Mouse (Mus musculus) ovary, postnatal 10 days (tissue): ENCODE data around the gene Pnpla8.
A peak's percentile ranks its signal among the peaks of the same experiment; 100 is the strongest.
"Not testable (repeated sequence)": the region's sequence is repeated elsewhere in the genome, so short reads cannot be mapped to it uniquely, and the experiment has no call there.

Experiments
- DNase-seq: peaks from one replicate; pipeline ENCODE4 v3.0.0; 2022; ENCODE audit warnings: low spot score

The Pnpla8 gene

DNA sequence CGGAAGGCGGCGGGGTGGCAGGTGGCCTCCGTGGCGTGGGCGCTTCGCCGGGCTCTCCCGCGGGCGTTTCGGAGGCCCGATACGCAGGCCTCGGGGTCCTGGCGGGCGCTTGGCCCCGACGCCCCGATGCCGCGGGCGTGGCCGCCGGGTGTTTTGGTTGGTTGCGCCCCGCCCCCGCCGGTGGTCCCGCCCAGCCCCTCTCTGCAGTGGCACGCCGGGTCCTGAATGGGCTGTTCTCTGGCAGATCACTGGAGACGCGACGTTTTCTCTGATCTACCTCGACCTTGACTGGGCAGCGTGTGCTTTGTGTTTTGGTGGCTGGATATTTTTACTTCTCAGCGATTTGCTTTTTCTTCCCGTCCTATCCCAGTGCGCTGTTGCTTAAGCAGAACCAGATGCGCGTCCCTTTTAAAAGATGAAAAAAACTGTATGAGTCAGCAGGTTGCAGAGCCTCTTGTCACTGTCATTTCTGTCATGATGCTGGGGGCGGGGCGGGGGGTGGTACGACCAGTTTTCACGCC lies 48.2 kb downstream of the Pnpla8 start:
- no peak for DNase-seq

DNA sequence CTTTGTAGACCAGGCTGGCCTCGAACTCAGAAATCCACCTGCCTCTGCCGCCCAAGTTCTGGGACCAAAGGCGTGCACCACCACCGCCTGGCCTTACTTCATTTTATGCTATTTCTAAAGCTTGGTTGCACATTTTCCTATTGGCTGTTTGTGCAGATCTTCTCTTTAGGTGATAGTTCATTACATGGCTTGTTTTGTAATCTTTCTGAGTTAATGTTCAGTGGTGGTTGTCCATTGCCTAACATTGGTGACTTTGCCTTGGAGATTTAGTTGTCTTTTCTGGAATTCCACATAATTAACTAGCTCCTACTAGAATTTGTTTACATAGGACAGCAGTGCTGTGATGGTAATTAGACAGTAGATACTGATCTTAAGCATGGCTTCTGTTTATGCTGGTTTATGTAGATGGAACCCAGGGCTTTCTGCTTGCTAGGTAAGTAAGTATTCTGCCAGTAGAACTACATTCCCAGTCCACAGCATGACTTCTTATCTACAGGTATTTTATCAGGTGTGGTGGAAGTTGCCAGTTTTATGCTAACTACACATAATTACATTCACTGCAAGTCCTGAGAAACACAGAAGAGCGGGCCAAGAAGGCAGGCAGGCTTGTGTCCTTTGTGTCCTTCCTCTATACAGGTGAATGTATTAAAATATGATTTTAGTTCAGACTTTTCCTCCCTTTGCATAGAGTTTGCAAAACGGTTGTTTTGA lies 53.1 kb downstream of the Pnpla8 start:
- no peak for DNase-seq

DNA sequence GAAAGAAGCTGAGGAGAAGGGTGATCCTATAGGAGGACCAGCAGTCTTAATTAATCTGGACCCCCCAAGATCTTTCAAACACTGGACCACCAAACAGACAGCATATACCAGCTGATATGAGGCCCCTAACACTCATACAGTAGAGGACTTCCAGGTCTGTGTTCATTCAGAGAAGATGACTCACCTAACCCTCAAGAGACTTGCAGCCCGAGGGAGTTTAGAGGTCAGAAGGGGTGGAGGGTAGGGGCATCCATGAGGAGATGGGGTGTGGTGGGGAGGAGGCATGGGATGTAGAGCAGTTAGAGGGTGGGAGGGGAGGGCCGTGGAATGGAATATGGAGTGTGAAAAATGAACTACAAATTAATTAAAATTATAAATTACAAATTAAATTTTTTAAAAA lies 59.0 kb downstream of the Pnpla8 start:
- not testable (repeated sequence) for DNase-seq

DNA sequence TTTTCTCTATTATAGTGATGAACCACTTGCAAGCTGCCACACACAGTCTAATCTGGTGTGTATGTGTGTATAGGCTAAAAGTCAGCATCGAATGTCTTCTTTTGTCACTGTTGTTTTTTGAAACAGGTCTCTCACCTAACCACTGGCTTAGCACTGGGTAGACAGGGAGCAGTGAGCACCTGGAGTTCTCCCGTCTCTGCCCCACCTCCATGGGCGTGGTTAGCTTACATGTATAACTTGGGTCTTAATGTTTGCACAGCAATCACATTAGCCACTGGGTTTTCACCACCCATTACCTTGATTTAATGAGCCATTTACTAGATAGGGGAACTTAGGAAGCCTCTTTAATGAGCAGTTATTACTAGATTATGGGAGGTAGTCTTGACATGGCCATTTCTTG lies 60.4 kb downstream of the Pnpla8 start:
- no peak for DNase-seq

DNA sequence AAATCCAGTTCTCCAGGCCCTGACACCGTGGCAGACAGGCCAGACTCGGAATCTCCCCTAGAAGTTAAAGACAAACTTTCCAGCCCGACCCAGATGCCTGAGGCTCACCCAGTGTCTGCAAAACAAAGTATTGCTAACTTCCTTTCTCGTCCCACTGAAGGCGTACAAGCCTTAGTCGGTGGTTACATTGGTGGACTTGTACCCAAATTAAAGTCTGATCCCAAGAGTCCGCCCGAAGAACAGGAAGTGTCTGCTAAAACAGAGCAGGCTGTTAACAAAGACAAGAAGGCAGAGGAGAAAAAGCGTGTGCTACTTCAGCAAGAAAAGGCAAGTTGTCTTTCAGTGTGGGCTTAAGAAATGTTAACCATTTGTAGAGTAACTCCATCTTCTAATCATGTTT lies 62.2 kb downstream of the Pnpla8 start:
- no peak for DNase-seq

DNA sequence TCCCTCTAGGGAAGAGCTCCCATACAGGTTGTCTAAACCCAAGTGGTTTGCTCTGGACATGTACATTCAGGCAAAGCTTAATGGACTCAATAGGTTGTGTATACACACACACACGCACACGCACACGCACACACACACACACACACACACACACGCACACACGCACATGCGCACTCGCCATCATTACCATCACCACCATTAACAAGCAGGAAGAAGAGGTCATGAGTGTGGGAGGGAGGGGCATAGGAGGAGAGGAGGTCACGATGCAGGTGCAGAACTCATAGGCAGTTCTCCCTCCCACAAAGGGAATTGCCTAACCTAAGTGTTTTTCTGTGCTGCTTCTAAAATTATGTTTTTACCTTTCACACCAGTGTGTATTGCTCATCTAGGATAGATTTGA lies 65.8 kb downstream of the Pnpla8 start:
- DNase-seq = no peak

DNA sequence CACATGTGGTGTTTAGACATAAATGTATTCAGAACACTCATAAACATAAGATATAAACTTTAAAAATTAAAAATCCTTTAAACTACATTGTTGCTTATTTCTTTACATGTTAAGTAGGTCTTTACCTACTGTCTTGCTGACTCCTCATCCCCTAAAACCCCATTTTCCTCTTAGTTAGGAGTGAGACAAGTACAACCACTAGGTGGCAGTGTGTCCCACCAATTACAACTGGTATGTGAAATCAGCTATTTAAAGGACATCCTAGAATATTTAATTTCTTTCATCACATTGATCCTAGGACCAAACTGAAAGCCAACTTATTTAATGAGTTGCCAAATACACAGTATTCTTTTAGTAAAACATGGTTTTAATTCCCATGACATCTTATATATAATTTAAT lies 71.1 kb downstream of the Pnpla8 start:
- DNase-seq = no peak

DNA sequence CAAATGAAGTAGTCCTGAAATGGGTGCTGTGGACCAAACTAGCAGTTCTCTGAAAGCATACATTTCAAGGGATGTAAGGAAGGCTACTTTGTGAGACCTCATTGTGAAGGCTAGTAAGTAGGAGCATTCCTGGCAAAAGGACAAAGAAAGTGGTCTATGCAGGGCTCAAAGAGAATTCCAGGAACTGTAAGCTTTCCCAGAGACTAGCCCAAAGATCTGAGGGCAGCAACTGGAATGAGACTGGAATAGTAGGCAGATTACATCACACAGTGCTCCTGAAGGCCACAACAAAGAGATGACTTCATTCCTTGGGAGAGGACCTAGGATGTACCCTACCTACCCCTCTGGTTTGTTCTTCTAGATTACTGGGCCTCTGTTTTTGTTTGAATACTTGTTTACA lies 79.6 kb downstream of the Pnpla8 start:
- no peak for DNase-seq

DNA sequence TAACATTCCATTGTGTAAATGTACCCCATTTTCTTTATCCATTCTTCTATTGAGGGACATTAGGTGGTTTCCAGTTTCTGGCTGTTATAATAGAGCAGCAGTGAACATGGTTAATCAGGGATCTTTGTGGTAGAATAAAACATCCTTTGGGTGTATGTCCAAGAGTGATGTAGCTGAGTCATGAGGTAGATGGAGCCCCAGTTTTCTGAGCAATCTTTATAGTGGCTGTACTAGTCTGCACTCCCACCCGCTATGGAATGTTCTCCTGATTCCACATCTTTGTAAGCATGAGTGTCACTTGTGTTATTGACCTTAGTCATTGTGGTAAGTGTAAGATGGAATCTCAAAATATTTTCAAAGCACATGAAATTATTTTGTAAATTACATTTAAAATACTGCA lies 82.8 kb downstream of the Pnpla8 start:
- no peak for DNase-seq

DNA sequence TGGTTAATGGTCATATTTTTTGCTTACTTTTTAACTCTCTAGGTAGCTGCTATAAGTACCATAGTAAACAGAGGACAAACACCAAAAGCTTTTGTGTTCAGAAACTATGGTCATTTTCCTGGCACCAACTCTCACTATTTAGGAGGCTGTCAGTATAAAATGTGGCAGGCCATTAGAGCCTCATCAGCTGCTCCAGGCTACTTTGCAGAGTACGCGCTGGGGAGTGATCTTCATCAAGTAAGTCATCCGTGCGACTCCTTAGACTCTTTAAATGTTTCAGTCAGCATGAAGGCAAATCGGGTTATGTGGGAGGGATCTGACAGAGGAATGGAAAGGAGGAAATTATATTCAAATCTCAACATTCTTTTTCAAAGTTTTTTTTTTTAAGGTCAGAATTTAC lies 83.7 kb downstream of the Pnpla8 start:
- no peak for DNase-seq

DNA sequence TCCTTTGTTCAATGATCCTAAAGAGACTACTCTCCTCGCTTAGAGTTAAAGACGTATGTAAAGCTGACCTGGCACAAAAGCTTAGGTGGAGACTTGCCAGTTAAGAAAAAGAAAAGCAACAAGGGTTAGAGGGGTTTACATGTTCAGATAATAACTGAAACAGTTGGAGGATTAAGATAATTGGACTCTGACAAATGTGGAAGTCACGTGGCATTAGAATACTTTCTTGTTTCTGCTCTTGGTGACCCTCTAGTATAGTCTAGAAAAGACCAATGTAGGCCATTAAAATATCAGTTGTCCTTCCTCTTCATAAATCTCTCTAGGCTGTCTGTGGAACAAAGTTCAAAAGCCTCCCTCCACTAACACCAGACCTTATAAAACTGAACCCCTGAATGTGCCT lies 87.1 kb downstream of the Pnpla8 start:
- DNase-seq = no peak

DNA sequence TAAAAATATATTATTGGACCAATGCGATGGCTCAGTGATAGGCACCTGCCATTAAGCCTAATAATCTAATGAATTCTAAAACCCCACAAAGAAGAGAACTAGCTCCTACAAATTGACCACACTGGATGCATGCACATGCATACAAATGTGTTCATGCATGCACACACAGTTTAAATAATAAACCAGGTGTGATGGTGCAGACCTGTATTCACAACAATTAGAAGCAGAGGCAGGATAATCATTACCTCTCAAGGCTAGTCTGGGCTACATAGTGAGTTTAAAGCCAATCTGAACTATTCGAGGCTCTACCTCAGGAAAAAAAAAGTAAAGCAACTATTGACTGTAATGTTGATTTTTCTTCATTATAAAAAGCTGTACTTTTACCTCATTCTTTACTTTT lies 94.0 kb downstream of the Pnpla8 start:
- DNase-seq = no peak

DNA sequence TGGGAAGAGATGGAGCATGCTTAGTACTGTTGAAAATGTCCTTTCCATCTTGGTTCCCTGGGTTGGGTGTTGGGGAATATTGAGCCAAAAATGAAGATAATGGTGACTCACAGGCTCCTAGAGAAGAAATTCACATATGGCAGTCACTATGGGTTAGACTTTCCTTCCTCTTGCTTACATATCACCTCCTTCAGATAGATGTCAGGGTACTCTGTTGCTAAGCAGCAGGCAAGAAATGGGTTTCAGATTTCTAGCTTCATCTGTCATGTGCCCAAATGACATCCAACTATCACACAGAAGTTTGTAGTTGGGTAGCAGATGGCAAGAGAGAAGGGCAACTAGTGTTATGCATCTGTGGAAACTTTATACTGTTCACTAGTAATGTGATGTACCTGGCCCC lies 103.9 kb downstream of the Pnpla8 start:
- DNase-seq = no peak

DNA sequence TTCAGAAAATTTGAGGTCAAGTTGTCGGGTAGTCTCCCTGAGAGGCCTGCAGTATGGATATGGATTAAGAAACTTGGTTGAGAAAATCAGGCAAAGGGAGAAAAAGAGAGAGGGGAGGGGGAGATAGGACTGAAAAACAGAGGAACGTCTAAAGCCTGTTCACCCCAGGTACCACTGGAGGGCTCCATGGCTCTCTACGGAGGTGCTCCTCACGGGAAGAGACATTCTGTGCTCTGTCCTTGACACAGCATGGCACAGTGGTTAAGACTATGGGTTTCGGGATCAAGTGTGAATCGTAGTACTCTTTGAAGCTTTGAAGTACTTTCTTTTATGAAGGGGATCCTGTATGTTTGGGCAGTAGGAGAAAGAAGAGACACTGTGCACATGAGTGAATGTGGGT lies 106.3 kb downstream of the Pnpla8 start:
- DNase-seq = no peak

DNA sequence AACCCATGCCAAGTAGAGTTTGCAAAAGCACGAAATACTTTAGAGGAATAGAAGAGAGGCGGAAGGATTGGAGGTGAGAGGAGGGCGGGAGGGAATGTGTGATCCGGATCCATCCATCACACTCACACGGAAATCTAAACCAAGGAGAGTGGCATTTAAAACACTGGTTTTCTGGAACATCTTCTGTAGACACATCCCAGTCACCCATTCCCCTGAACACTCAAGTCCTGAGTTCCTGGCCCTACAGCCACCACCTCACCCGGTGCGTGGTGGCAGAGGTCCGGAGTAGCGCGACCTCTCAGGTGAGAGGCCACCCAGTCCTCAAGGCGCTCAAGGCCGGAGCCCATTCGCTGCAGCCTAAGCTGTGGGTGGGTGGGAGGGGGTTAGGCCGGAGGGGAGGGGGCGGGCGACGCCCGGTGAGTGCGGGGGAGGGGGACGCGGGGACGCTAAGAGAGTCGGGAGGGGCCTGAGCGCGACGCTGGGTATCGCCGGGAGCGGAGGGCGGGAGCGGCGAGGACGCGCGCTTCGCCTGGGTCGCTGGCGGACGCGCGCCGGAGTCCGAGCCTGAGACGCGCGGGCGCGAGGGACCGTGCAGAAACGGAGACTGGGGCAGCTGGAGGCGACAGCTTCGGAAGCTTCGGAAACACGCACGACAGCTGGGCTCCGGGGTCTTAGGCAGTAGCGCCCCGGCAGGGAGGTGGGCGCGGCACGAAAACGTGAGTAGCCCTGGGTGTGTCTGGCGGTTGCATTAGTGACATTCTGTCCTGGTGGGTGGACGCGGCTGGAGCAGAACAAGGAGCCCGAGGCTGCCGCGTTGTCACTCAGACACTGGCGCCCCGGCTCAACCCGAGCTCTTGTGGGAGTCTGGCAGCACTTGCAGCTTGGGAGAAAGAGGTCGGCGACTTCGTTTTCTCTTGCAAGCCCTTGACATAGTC lies 107.5 kb downstream of the Pnpla8 start, which contains the start of gene Nrcam:
TSS of gene Nrcam (plus strand) at position 505 of the 935 bp plus-strand sequence.
- DNase-seq = peak; percentile 5

DNA sequence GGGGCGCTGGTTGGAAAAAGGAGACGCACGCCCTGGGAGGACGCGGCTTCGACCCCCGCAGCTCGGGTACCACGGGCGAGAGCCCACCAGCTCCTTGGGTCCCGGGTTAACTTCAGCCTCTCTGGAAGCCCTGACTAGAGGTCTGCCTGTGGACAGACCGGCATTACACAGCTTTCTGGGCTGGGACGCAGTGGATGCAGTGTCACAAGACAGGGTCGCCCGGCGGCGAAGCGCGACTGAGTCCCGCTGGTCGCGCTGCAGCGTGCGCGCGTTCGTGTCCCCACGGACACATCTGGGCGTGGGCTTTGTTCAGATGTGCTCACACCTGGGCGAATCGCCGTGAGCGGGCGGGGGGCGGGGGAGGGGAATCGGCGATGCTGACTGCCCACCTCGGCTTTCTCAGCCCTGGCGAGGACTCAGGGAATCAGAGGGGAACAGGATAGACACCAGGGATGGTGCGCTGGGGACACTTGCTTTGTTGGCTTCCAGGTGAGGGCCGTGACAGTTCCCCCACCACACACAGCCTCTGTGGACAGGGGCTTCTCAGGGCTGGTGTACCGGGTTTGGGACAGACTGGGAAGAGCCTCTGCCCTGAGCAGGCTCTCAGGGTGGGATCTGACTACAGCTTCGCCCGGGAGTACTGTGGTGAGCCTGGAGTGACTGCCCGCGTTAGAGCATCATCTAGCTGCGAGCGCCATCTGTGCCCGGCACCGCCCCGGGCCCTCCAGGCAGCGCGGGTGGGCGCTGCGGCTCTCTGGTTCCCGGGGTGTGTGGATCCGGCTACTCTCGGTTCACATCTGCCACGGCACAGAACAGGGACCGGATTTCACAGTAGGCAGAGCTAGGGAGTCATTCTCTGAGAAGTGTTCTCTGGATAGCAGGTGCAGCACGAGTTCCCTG lies 108.4 kb downstream of the Pnpla8 start:
- DNase-seq = no peak

DNA sequence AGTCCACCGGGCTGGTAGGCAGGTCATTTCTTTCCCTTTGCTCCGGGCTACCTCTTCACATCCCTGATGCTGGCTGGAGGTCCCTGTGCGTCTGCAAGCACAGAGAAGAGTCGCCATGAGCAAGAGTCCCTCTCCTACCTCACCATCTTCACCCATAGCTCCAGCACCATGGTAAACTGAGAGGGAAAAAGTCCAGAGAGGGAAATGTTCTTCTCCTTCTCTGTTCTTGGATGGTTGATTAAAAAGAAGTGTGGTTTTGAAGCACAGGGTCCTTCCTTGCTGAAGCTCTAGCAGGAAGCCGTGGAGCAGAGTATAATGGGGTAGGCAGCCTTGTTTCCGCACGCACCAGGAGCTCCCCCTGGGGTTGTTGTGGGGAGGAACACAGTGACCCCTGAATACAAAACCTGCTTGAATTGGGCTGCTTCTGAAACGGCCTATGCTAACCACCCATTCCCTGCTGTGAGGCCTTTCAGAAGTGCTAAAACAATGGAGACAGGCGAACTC lies 109.1 kb downstream of the Pnpla8 start:
- DNase-seq = no peak

DNA sequence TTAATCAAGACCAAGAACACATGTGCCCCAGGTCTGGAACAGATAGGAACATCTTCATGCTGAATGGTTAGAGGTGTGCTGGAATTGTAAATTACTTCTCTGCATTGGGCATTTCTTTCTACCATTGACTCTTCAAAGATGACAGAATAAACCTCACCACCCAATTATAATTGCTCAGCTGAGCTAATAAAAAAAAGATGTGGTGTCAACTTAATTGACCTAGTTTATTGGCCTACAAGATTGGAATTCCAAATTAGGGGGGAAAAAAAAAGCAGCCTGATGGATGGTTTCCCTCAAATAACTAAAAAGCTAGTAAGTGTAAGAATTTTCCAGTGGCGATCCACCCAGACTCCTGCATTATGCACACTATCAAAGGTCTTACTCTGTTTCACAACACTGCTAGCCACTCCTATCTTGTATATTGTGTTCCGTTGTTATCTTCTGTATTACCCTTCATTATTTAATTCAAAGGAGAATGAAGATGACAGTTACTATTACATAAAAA lies 116.0 kb downstream of the Pnpla8 start:
- no peak for DNase-seq

DNA sequence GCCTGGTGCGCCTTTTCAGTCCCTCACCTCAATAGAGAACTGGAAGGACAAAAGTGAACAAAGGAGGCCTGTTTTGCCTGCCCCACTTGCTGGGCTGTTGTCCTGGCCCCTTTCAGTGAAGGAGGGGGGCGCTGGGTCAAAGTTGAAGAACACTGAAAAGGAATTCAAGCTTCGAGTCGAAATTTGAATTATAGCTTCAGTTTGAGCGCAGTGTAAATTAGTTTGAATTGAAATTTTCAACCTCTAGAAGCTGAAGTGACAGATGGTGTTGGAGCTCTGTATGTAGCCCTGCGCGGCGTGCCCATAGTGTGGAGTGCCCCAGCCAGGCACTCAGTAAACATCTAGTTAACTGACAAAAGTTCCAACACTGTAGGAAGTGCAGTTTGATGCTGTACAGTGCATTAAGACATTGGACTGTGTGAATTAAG lies 117.0 kb downstream of the Pnpla8 start:
- DNase-seq = no peak

DNA sequence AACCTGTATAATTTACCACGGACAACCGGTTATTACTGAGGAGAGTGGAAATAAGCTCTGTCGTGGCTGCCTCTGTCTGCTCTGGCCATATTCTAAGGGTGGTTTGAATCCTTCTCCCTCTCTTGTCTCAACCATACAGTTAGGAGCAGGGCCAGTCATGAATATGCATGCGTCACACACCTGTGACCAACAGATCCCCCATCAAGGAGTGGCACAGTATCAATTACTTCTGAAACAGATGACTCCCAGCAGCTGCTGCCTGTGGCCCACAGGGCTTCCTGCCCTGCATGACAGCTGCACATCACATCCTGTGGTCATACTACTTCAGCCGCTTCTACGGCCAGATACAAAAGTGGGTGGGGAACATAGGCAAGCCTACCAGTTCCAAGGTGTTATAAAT lies 122.9 kb downstream of the Pnpla8 start:
- DNase-seq = no peak

DNA sequence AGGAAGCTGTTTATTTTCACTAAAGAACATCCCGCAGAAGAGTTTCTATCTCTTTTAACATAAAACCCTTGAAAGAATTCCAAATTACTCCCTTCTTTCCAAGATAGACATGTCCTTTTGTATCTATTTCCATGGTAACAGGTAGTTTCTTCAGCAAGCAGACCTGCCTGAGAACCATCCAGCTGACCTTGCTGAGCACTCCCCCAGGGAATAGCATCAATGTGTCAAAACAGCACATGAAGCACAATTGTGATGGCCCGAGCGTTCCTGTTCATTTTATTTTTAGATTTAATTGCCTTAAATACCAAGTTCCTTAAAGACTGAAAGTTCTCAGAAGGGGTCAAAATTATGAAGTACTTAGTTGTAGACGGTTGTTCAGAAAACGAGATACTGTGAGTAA lies 124.1 kb downstream of the Pnpla8 start:
- no peak for DNase-seq

DNA sequence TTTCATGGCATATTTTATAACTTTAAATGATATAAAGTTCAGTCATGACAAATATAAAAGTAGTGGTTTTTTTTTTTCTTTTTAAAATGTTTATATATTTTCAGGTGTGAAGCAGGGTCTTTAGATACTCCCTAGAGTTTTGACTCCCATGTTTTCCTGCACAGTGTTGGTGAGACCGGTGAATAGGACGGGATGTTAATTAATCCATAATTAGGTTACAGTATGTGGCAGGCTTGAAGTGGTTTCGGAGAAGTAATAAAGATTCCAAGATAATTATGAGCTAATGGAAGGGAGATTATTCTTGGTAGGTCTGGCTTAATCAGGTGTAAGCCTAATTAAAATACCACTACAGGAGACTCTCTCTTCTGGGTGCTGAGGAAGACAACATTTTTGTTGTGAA lies 125.0 kb downstream of the Pnpla8 start:
- no peak for DNase-seq
